Mouse (Mus musculus) gastrocnemius, postnatal 10 days (tissue): ENCODE results near the gene Fyco1. TPM values are rescaled to one million over a fixed set of nuclear protein-coding genes. Genes with fewer than 3 reads are reported as not detected.
"Not testable (repeated sequence)": the region's sequence is repeated elsewhere in the genome, so short reads cannot be mapped to it uniquely, and the experiment has no call there.

Experiments used
- DNase-seq: peaks from one replicate; pipeline ENCODE4 v3.0.0; 2021; ENCODE audit warnings: mixed read lengths
- total RNA-seq, 2 experiments: library from RNA; stranded (reverse); gene quantifications; 2 replicates each; pipeline ENCODE4 v1.2.3; 2021

The Fyco1 gene
- total RNA-seq, 2 experiments from 2014 or later = 158 to 173 TPM

GRCm38 (mm10) chr9:123815444-123815843 is 36.3 kb downstream of the Fyco1 start:
- no peak for DNase-seq

- DNase-seq = no peak
Measured at GRCm38 (mm10) chr9:123814821-123815220, 36.9 kb downstream of the Fyco1 start.

DNA sequence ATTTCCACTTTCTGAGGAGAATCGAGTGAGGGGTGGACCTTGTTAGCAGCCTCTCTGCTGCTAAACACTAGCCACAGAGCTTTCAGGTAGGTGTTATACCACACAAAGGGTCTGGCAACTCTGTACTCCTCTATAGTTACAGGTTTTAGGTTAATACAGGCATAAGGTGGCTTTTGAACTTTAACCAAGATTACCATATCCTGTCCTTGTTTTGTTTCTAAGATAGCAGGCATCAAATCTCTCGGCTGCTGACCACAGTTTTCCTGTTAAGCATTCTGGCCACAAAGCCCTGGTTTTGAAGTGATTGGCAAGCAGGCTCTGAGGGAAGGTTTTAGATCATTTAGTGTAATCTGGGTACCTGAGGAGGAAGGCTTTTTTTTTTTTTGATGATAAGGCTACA is 37.4 kb downstream of the Fyco1 start:
- no peak for DNase-seq

DNA sequence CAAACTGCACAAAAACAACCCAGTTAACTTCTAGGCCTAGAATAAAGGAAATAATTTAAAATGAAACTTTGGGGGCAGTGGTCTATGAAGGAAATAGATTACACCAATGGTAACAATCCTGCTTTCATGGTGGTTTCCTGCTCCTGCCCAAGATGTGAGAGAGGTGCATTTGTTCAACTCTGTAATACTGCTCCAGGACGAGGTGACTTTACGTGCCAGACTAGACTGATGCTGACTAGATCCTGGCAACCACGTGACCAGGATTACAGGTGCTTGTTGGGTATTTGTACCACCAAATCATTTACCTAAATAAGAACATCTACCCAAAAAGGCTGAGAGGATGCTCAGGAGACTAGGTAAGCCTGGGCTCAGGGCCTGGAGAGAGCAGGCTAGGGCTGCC is 39.9 kb downstream of the Fyco1 start:
- DNase-seq = no peak

- no peak for DNase-seq
Measured at GRCm38 (mm10) chr9:123808583-123808982, 43.1 kb downstream of the Fyco1 start.

GRCm38 (mm10) chr9:123806267-123806666 is 45.4 kb downstream of the Fyco1 start, which contains the start of gene Cxcr6:
TSS of gene Cxcr6 (plus strand) at chr9:123806475.
- DNase-seq = no peak

DNA sequence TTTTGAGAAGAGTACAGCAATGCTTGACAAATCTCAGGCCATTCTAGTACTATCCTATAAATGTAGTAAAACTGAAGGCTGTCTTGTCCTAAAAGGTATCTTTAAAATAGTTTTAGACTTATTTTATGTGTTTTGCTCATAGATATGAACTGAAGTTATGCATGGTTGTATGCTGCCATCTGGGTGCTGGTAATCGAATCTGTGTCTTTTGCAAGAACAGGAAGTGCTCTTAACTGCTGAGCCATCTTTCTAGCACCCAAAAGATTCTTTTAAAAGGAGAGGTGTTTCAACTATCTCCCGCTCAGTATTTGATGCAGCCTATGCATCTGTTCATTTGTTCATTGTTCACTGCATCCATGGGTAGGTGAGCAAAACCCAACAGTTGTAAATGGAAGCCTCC is 46.5 kb downstream of the Fyco1 start:
- no peak for DNase-seq

GRCm38 (mm10) chr9:123802896-123803295 is 48.8 kb downstream of the Fyco1 start:
- no peak for DNase-seq

DNA sequence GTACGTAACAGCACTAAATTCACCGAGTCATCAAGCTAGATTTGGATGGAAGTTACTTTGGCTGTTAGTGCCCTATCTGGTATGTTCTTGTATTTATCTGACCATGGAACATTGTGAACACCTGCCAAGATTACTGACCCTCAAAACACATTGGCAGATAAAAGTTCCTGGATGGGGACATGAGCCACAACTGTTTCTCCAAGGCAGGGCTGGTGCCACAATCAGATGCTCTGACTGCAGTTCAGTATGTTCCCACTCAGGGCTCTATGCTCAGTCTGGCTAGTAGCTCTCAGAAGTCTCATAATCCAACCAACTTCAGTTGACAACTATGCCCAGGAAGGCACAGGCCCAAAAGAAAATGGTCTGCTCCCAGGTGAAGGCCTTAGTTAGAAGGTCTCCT is 49.3 kb downstream of the Fyco1 start:
- DNase-seq = no peak

GRCm38 (mm10) chr9:123801527-123801926 is 50.2 kb downstream of the Fyco1 start:
- no peak for DNase-seq

DNA sequence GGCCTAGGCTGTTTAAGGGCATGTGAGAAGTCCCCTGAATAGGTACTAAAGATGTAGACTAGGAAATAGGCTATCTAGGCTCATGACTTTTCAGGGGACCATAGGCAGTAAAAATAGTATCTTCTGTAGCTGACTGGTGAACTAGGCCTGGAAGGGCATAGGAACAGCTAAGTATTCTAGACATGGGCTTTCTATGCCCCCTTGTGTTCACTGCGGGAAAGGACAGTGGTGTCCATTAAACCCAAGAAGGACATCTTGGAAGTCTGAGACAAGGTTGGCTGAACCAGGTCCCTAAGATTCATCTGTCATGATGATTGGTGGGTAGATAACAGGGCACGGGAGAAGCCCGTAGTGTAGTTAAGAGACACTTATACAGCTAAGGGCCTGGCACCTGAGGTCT is 55.5 kb downstream of the Fyco1 start:
- DNase-seq = peak; percentile 14

DNA sequence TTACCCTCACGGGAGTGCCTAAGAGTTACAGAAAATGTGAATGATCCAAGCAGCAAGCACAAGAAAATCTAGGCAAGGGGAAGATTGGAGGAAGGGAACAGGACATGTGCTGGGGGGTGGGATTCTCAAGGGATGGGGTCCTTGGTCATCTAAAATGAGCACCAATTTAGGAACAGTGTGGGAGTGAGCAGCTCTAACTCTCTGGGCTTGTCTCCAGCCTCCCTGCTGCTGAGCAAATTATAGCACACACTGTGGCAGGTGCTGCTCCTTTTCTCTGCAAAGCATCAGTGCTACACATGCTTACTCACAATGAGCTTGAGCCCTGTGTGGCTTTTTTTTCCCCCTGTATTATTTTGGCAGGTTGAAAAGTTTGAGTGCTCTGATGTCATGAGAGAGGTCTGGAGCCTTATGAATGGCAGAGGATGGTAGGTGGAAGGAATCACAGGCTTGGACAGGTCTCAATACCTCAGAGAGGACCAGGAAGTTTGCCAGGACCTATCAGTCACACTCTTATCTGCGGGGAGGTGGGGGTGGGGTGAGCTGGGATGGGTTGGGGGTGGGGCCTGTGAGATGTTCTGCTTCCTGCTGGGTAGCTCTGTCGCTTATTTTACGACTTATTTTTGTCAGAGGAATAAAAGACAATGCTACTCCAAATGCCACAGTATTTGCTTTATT is 62.7 kb downstream of the Fyco1 start:
- no peak for DNase-seq

DNA sequence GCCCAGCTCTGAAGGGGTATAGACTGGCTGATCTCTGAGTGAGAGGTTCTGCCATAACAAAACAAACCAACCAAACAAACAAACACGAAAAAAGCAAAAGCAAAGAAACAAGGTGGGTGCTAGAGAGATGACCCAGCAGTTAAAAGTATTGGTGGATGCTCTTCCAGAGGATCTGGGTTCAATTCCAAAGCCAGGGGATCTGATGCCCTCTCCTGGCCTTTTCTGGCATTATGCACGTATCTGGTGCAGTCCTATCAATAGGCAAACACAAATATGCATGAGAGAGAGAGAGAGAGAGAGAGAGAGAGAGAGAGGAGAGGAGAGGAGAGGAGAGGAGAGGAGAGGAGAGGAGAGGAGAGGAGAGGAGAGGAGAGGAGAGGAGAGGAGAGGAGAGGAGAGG is 78.4 kb downstream of the Fyco1 start:
- not testable (repeated sequence) for DNase-seq

DNA sequence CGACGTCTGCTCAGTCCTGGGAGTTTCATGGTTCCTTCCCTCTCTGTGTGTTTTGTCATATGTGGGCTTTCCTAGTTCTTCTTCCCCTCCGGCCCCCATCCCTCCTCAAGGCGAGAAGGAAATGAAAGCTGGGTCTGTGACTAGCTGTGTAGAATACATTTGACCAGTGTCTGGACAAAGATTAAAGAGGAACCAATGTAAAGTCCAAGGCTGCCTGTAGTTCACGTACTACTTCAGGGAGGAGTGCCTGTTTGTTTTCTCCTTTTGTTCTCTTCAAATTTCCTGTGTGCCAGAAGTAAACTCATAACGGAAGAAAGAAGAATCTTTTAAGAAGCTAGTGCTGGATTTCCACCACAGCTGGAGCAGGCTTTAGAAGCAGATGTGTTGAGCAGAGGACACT is 82.2 kb downstream of the Fyco1 start:
- DNase-seq = no peak

DNA sequence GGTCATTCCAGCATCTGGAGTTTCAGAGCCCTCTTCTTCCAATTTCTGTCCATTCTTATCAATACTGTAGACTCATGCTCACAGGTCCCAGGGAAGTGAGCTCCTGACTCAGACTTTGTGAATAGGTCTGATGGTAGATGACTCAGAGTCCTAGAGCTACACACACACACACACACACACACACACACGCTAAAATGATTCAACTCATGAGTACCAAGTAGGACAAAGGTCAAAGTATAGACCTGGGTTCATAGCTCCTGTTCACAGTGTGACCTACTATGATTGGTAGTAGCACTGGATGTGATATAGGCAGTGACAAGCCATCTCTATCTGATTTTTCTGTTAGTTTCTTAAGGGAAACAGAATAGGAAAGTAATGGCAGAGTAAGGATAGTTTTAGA is 83.3 kb downstream of the Fyco1 start:
- DNase-seq = no peak

GRCm38 (mm10) chr9:123766996-123767395 is 84.7 kb downstream of the Fyco1 start:
- no peak for DNase-seq

- no peak for DNase-seq
Measured at GRCm38 (mm10) chr9:123763771-123764170, 87.9 kb downstream of the Fyco1 start.

DNA sequence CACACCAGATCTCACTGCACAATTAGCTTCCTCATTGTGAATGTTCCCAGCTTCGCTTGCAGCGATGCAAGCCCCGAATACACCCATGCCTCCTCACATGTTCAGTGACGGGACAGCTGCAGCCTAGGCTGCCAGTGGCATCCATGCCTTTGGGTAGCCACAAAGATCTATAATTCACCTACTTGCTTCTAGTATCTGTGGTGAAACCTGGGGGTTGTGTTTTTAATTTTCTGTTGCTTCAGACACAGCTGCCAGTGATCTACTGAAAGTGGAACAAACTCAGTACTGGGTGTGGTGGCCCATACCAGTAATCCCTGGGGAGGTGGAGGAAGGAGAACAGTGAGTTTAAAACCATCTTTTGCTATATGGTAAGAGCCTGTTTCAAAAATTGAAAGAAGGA is 88.8 kb downstream of the Fyco1 start:
- DNase-seq = no peak

- DNase-seq = no peak
Measured at GRCm38 (mm10) chr9:123760806-123761205, 90.9 kb downstream of the Fyco1 start.

DNA sequence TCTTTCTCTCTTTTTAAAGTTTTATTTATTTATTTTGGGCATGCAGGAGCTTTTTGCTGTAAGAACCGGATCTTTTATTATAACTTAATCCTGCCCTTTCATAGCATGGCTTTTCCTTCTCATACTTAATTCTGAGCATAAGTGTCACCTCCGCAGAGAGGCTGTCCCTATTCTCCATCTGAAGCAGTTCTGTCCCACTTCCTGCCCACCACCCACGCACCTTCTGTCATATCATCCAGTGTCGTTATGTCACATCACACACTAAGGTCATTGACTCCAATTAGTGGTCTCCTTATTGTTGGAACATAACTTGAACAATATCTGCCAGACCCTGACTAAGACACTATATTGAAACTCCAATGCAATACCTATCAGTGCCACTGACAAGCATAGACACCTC is 93.1 kb downstream of the Fyco1 start:
- DNase-seq = no peak

DNA sequence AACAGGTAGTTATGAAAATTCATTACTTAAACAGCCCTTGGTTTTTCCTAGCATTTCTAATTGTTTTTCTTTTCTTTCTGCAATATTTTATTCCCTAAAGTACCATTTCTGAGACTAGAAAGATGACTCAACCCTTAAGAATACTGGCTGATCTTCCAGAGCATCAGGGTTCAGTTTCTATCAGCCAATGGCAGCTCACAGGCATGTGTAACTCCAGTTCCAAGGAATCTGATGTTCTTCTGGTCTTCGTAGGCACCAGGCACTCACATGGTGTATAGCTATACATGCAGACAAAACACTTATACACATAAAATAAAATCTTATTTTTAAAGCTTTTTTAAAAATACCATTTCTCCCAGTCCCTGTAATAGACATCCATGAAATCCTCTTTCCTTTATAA is 93.5 kb downstream of the Fyco1 start:
- DNase-seq = no peak

DNA sequence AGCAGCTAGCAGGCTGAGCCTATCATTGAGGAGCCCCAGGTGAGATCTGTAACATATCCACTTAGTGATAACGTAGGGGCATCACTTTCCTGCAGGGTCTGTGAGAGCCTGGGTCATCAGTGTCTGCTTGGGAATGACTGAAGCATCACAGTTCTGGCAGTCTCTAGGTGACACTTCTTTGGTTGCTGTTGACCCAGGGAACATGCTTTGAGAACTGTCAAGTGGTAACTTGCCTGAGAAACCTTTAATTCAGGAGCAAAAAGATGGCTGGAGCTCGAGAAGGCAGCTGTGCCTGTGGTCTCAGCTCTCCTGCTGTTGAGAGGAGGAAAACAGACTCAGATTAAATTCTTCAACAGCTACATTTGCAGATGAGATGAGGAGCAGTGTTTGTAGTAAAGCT is 94.4 kb downstream of the Fyco1 start:
- no peak for DNase-seq

DNA sequence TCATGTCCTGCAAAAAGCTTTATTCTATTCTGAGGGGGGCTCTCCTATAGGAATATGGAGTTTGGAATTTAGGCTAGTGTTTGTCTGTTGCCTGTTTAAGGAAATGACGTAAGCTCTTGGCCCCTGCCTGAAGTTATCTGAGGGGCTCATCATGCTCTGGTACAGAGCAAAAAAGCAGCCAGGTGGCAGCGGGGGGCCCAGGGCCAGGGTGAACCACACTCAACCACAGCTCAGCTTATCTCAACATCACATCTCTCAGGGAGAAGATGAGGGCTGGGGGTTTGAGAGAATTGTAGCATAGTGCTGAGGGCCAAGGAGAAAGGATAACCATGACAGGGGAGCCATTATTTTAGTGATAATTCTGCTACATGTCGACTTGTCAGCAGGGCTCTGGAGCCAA is 94.9 kb downstream of the Fyco1 start:
- no peak for DNase-seq

GRCm38 (mm10) chr9:123754333-123754732 is 97.4 kb downstream of the Fyco1 start:
- DNase-seq = no peak

DNA sequence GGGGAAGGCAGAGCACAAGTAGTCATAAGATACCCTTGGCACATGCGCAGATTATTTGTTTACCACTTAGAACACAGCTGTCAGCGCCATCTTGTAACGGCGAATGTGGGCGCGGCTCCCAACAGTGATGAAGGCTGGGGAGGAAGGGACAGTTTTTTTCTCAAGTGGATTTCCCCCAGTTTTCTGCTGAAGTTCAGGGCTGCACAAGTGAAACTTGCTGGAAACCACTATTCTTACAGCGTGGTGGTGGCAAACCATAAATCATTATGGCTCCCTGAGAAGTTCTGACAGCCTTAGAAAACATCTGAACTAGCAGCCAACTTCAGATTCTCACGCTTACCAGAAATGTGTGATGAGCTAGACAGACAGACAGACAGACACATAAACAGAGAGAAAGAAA is 102.0 kb downstream of the Fyco1 start:
- DNase-seq = not testable (repeated sequence)
